Mouse (Mus musculus) bone marrow, adult 2 months (tissue): ENCODE results near the gene Abi3.

Experiments
- CTCF ChIP-seq: fragments of 200-500 bp; IDR thresholded peaks from 2 replicates; pipeline ENCODE4 v1.5.1; 2011; ENCODE audit warnings: low read length, control low read depth; ENCODE audit not compliant: control insufficient read depth, insufficient read depth
- POLR2A ChIP-seq: fragments of 200-500 bp; IDR thresholded peaks from 2 replicates; pipeline ENCODE4 v1.6.1; 2011; ENCODE audit warnings: low read depth, mild to moderate bottlenecking, control low read depth, low read length, borderline replicate concordance; ENCODE audit not compliant: control insufficient read depth

DNA sequence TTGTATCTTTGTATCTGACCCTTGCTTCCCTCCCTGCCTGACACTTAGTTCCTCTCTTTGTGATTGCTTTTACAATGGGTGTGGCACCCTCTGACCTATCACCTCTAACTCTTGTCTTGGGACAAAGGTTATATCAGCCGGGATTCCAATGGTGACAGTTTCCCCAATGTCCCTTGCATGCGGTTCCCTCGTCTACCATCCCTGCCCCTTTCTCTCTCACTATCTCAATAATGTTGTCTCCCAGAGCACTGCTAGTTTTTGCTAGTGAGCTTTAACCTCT lies 15.2 kb downstream of the Abi3 start:
- TF ChIP-seq CTCF (no peak), POLR2A (no peak)
